Mouse (Mus musculus) cerebellum, adult 2 months (tissue): ENCODE results near the gene Ocln.

Experiments
- CTCF ChIP-seq: fragments of 200-500 bp; IDR thresholded peaks from 2 replicates; pipeline ENCODE4 v1.5.1; 2011; ENCODE audit warnings: low read depth, mild to moderate bottlenecking, control low read depth, low read length, moderate library complexity, borderline replicate concordance; ENCODE audit not compliant: insufficient read depth
- POLR2A ChIP-seq: fragments of 200-500 bp; IDR thresholded peaks from 2 replicates; pipeline ENCODE4 v1.6.1; 2011; ENCODE audit warnings: low read length, control low read depth, borderline replicate concordance; ENCODE audit not compliant: insufficient read depth

GRCm38 (mm10) chr13:100553042-100553437, 522 bp upstream of the Ocln start:
- TF ChIP-seq POLR2A: no peak
- no peak for TF ChIP-seq CTCF
